Mouse (Mus musculus) neural tube, embryonic 10.5 days (tissue): ENCODE data around the gene Wnt1.

Experiments used
- DNase-seq: peaks from one replicate; pipeline ENCODE4 v3.0.0-alpha.2; 2017; ENCODE audit warnings: low spot score; ENCODE audit errors: extremely low spot score

The Wnt1 gene

DNA sequence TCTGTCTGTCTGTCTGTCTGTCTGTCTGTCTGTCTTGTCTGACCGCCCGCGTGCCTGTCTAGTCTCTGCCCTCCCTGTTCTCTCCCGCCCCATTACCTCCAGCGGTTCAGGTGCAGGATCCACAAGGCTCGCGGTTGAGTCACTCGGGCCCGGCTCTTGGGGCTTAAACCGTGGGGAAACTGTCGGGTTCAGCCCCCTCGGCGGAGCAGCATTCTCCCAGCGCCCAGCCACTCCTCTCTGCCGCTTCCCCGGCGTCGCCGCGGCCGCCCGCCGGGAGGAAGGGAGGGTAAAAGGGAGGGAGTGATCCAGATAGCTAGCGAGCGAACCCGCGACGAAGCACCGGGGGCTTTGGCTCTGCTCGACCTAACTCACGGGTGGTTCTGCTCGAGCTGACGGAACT, 11.9 kb upstream of the Wnt1 start, which contains the start of gene Wnt10b:
Wnt10b (minus strand) TSS at position 389 of the 400 bp plus-strand sequence.
- DNase-seq, result peak; percentile 44

DNA sequence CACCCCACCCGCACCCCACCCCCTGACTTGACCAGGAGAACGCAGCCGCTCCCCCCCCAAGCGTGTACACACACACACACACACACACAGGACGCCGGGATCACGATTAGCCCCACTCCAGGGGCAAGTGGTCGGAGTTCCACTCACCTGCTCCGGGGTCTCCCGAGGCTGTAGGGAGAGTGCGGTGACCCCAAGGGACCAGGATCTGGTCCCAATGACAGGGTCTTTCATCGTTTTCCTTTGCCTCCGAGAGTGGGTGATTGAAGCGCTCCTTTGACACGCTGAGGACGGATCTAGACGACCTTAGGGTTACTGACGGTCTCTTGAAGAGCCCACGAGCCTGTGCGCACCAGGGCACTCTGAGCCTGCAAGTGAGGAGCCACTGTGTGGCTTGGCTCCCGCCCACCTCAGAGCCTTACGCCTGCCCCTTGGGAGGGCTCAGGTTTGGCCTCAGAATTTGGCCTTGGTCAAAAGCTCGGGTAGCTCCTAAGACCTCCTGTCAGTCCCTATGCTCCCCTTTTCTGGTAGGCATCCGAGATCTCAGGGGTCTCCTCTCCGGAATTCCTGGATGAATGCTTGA, 11.4 kb upstream of the Wnt1 start:
- peak; percentile 41 for DNase-seq

DNA sequence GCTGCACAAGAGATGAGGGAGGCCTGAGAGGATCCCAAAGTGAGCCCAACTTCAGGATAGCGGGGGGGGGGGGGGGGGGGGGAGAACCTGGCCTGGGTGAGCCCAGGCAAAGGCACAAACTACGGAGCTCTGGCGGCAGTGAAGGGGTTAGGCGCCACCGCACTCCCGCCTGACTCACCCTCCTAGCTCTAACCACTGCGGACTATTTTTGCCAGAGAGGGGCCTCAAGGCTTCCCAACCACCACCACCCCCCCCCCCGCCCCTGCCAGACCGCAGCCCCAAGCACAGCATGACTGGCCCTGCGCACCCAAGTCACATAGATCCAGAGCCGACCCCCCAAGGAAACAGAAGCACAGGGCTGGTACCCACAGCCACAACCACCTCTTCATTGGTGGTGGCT, 10.9 kb upstream of the Wnt1 start:
- peak; percentile 31 for DNase-seq

DNA sequence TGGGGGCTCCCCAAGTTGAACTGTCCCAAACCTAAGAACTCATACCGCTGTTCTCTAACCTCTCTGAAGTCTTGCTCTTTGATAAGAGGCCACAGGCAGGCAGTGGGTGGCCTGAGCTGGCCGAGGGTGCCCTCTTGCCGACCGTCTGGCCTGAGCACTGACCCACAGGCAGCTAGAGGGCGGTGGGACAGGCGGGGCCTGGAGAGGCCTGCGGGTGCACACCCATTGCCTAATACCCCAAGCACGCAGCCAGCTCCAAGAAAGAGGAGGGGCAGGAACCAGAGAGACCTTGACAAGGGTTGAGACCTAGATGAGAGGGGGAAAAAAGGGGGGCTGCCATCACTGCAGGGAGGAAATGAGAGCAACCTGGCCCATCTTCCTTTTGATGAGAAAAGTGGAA, 9.6 kb upstream of the Wnt1 start:
- DNase-seq, result peak; percentile 19

- DNase-seq, result peak; percentile 40
Observed at GRCm38 (mm10) chr15:98780573-98780972, 9.1 kb upstream of the Wnt1 start.

- DNase-seq, result no peak
Observed at GRCm38 (mm10) chr15:98781166-98781565, 8.5 kb upstream of the Wnt1 start.

- peak; percentile 42 for DNase-seq
Observed at GRCm38 (mm10) chr15:98785744-98786143, 3.9 kb upstream of the Wnt1 start.

DNA sequence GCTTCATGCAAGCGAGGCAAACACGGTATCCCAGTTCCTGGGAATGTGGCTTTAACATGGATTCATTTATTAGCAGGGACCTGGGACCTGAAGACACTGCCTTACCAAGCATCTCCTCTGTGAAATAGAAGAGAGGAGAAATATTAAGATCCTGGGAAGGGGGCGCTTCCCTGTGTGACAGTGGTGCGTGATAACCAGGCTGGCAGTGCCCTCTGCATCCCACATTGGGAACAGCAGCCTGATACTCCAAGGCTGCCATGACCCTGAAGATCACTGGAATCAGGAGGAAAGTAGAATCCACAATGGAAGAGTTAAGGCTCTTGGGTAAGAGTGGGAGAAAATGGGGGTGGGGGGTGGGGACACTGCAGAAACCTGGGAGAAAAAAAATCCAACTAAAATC, 1.7 kb upstream of the Wnt1 start:
- DNase-seq, result peak; percentile 19

DNA sequence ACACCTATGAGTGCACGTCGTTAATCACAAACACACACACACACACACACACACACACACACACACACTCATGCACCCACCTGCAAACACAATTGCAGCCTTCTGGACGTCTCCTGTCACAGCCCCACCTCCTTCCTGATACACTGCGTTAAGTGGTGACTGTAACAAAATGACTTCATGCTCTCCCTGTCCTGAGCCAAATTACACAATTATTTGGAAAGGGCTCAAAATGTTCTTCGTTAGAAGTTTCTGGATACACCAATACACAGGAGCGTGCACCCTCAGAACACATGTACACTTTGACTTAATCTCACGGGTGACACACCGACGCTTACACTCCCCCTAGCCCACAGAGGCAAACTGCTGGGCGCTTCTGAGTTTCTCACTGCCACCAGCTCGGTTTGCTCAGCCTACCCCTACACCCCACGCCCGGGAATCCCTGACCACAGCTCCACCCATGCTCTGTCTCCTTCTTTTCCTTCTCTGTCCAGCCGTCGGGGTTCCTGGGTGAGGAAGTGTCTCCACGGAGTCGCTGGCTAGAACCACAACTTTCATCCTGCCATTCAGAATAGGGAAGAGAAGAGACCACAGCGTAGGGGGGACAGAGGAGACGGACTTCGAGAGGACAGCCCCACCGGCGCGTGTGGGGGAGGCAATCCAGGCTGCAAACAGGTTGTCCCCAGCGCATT, 541 bp upstream of the Wnt1 start:
- DNase-seq, result no peak

GRCm38 (mm10) chr15:98790761-98791160, 1.1 kb downstream of the Wnt1 start:
- DNase-seq, result no peak

GRCm38 (mm10) chr15:98791221-98791620, 1.6 kb downstream of the Wnt1 start:
- peak; percentile 55 for DNase-seq

DNA sequence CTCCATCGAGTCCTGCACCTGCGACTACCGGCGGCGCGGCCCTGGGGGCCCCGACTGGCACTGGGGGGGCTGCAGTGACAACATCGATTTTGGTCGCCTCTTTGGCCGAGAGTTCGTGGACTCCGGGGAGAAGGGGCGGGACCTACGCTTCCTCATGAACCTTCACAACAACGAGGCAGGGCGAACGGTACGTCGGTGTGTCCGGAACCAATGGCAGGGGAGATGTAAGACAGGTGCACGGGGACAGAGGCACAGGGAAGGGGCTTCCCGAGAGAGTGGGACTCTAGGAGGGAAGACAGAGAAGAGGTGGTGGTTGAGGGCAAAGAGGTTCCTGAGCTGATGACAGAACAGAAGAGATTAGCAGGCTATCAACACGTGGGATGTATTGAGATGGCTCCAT, 2.1 kb downstream of the Wnt1 start:
- peak; percentile 50 for DNase-seq

DNA sequence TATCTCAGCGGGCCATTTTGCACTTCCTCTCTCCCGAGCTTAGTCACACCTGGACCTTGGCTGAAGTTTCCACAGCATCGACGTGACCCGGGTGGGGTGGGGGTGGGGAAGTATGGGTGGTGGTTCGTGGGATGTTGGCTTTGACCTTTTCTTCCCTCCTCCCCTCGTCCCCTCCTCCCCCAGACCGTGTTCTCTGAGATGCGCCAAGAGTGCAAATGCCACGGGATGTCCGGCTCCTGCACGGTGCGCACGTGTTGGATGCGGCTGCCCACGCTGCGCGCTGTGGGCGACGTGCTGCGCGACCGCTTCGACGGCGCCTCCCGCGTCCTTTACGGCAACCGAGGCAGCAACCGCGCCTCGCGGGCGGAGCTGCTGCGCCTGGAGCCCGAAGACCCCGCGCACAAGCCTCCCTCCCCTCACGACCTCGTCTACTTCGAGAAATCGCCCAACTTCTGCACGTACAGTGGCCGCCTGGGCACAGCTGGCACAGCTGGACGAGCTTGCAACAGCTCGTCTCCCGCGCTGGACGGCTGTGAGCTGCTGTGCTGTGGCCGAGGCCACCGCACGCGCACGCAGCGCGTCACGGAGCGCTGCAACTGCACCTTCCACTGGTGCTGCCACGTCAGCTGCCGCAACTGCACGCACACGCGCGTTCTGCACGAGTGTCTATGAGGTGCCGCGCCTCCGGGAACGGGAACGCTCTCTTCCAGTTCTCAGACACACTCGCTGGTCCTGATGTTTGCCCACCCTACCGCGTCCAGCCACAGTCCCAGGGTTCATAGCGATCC, 2.8 kb downstream of the Wnt1 start:
- no peak for DNase-seq

- DNase-seq, result no peak
Observed at GRCm38 (mm10) chr15:98793141-98793698, 3.6 kb downstream of the Wnt1 start.

GRCm38 (mm10) chr15:98796803-98797595, 7.3 kb downstream of the Wnt1 start:
- peak; percentile 35 for DNase-seq

DNA sequence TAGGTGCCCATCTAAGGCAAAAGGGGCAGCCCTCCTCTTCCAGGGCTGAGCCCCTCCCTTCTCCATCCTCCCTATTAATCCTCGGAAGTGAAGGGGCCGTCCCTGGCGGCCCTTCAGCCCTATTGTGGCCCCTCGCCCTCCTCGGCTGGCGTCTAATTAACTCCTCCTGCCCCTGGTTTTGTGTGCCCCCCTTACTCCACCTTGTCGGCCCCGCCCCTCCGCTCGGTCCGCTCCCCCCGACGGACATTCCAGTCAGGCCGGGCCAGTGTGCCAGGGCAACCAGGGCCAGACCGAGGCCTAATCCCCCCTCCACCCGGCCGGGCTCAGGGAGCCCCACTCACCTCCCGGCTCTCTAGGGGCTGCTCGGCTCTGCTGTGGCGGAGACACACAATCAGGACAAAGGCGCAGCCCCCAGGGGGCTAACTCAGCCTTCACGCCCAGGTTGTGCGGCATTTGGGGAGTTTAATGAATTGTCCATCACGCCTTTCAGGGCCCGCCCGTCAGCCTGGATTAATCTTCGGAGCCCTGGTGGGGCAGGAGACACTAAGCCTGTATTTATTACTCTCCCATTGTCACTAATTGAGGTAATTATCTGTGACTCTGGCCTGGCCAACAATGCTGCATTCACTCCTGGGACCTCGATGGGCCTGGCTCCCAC, 8.3 kb downstream of the Wnt1 start:
- peak; percentile 84 for DNase-seq

DNA sequence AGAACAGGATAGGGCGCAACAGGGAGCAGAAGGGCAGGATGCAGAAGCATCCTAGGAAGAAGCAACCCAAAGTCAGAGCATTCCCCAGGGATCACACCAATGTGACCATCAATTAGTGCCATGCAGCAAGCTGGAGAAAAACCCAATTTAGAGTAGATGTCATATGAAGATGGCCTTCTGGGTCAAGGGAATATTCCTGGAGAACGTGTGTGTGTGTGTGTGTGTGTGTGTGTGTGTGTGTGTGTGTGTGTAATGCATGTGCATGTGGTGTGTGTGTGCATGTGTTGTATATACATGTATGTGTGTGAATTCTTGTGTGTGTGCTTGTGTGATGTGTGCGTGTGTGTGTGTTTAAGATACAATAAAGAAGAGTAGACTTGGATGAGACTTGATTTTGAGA, 9.2 kb downstream of the Wnt1 start:
- no peak for DNase-seq

GRCm38 (mm10) chr15:98799396-98799795, 9.7 kb downstream of the Wnt1 start:
- DNase-seq, result peak; percentile 97

DNA sequence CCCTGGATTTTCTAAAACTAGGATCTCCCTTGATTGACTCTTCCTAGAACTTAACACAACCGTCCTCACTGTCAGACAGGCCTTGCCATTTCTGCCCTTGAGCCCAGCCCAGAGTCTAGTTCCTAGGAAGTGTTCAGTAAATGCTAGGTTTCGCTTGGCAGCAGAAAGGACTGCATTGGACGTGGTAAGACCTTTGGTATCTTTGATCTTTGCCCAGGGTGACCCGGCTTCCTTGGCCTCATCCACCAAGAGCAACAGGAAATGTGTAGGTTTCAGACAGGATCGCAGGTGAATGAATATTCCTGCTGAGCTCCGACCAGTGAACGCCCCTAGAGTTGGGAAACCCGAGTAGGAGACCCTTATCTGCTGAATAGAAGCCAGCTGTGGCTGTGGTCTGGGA, 13.3 kb downstream of the Wnt1 start:
- no peak for DNase-seq

GRCm38 (mm10) chr15:98804054-98804453, 14.4 kb downstream of the Wnt1 start:
- DNase-seq, result peak; percentile 89
